ENCODE assay signal across 1 mouse cellular context in genomic region chr7:28557708-28558107, GRCm38 (mm10).
TF ChIP-seq lines count a peak whose summit lies in the region.

No protein-coding gene starts in this region.

TF ChIP-seq in ES-E14, 5 proteins besides CTCF, POLR2A, EP300 and RAD21 (continued from another document):
- no peak for TF ChIP-seq ZNF384 (IDR thresholded peaks at IDR 0.05; ENCODE audit: low read depth, low read length)
